ENCODE assay signal across 34 mouse cellular contexts in genomic region chr2:13800639-13801038, GRCm38 (mm10).
"Had no signal": no experiment of that assay in that cellular context is flagged by ENCODE, and none has a peak within 500 bp of the region (broad histone marks: within the 10 kb centered on the region; RNA-seq: fewer than 3 reads in every experiment).

No protein-coding gene starts in this region.

- H3K9me3 ChIP-seq: heart, embryonic 12.5 days; heart, embryonic 13.5 days; heart, embryonic 15.5 days; hindbrain, embryonic 10.5 days; hindbrain, embryonic 12.5 days; hindbrain, embryonic 13.5 days; hindbrain, embryonic 15.5 days; intestine, embryonic 15.5 days; kidney, embryonic 15.5 days had no signal

- H3K9ac ChIP-seq: heart, embryonic 12.5 days; heart, embryonic 13.5 days; heart, embryonic 15.5 days; hindbrain, embryonic 12.5 days; hindbrain, embryonic 13.5 days; hindbrain, embryonic 14.5 days; hindbrain, embryonic 15.5 days; intestine, embryonic 15.5 days; kidney, embryonic 15.5 days had no signal

- H3K36me3 ChIP-seq: heart, embryonic 12.5 days; heart, embryonic 13.5 days; heart, embryonic 15.5 days; hindbrain, embryonic 10.5 days; hindbrain, embryonic 12.5 days; hindbrain, embryonic 13.5 days; hindbrain, embryonic 15.5 days; intestine, embryonic 15.5 days; kidney, embryonic 15.5 days had no signal

- DNase-seq: heart, postnatal 10 days; heart, postnatal 14 days; heart, postnatal 36 days; heart, postnatal 4 days; kidney, adult 11 months; kidney, adult 18-20 months; kidney, adult 2 months; kidney, adult 8-10 months; kidney, adult 9 months; kidney, postnatal 10 days; kidney, postnatal 14 days; kidney, postnatal 25 days; kidney, postnatal 36 days; kidney, postnatal 4 days; layer of hippocampus, adult 9-11 months; layer of hippocampus, postnatal 36 days had no signal

- H3K4me2 ChIP-seq: heart, embryonic 11.5 days; heart, embryonic 12.5 days; heart, embryonic 13.5 days; heart, embryonic 15.5 days; hindbrain, embryonic 12.5 days; hindbrain, embryonic 13.5 days; hindbrain, embryonic 14.5 days; hindbrain, embryonic 15.5 days; intestine, embryonic 15.5 days; kidney, embryonic 15.5 days had no signal

- H3K4me3 ChIP-seq: heart, embryonic 12.5 days; heart, embryonic 13.5 days; heart, embryonic 15.5 days; hindbrain, embryonic 10.5 days; hindbrain, embryonic 12.5 days; hindbrain, embryonic 13.5 days; hindbrain, embryonic 15.5 days; intestine, embryonic 15.5 days; kidney, embryonic 15.5 days; layer of hippocampus, adult 2 months had no signal

- H3K4me1 ChIP-seq: heart, embryonic 12.5 days; heart, embryonic 13.5 days; heart, embryonic 15.5 days; hindbrain, embryonic 10.5 days; hindbrain, embryonic 12.5 days; hindbrain, embryonic 13.5 days; hindbrain, embryonic 15.5 days; intestine, embryonic 15.5 days; kidney, embryonic 15.5 days had no signal

- H3K27me3 ChIP-seq: heart, embryonic 15.5 days; hindbrain, embryonic 12.5 days; hindbrain, embryonic 13.5 days; intestine, embryonic 15.5 days had no signal

- ATAC-seq: hindbrain, embryonic 16.5 days; hindbrain, postnatal 0 days; inflammation-experienced regulatory T-cells, adult 6 months; intestine, embryonic 15.5 days; intestine, embryonic 16.5 days; intestine, postnatal 0 days had no signal

- H3K27ac ChIP-seq: heart, embryonic 13.5 days; heart, embryonic 15.5 days; hindbrain, embryonic 10.5 days; hindbrain, embryonic 12.5 days; hindbrain, embryonic 13.5 days; hindbrain, embryonic 14.5 days; hindbrain, embryonic 15.5 days; hindbrain, postnatal 0 days; intestine, embryonic 15.5 days; kidney, embryonic 15.5 days; kidney, postnatal 0 days; layer of hippocampus, adult 2 months had no signal
